Comparison of ENCODE assay signal across 24 mouse cellular contexts in the genomic region with DNA sequence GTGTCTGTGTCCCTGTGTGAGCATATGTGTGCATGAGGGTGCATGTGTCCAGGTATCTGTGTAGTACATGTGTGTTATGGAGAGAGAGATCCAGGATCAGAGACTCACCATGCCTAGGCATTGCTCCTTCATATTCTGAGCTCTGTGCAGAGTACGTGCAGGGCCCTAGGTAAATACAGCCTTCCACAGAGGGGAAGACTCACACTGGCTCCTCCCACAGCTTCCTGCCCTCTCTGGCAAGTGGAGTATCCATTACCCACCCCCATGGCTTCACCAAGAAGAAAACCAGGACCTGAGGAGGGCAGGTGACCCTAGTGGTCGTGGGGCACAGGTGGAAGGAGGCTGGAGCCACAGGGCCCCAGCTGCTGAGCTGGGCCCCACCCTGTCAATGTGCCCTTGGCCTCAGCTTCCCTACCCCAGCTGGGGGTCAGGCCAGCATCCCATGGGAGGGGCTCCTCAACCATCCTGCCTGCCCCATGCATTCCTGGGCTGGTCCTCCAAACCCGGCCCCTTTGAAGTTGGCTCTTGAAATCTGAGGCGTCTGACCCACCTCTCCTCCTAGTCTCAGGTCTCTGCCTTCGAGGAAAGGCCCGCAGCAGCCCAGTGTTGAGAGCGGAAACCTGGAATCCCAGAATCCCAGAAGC. TPM values are rescaled to one million over a fixed set of nuclear protein-coding genes. Genes with fewer than 3 reads are reported as not detected.
DNase-seq lines count a peak whose midpoint lies in the region; ATAC-seq lines count a peak whose summit lies in the region.
"Had no signal": no experiment of that assay in that cellular context is flagged by ENCODE, and none has a peak within 500 bp of the region (broad histone marks: within the 10 kb centered on the region; RNA-seq: fewer than 3 reads in every experiment).

No protein-coding gene starts in this region.

- ATAC-seq in kidney, embryonic 15.5 days (replicated peaks; ENCODE audit: low FRiP score) = 0 out of 2 replicates have a peak, but pooled peaks have one; percentile 25
- peak; percentile 51; the same call in 1 of the 2 replicates for ATAC-seq in lung, embryonic 16.5 days (ENCODE audit: low read depth)
- ATAC-seq: forebrain, embryonic 14.5 days; forebrain, postnatal 0 days; hindbrain, postnatal 0 days; inflammation-experienced regulatory T-cells, adult 6 months had no signal

- H3K9me3 ChIP-seq in kidney, embryonic 15.5 days (replicated peaks) = no peaks in the 10 kb centered on the region
- no peaks in the 10 kb centered on the region for H3K9me3 ChIP-seq in lung, embryonic 16.5 days (ENCODE audit: control insufficient read depth, low read length)
- H3K9me3 ChIP-seq: embryonic facial prominence, embryonic 12.5 days; embryonic facial prominence, embryonic 15.5 days; heart, embryonic 13.5 days had no signal

- WGBS in kidney, embryonic 15.5 days = 7% methylated on average over 7 of the region's 7 CpGs
- 16% methylated on average over 7 of the region's 7 CpGs for WGBS in lung, embryonic 16.5 days

- peaks cover 26% of the 10 kb centered on the region for H3K27me3 ChIP-seq in kidney, embryonic 15.5 days
- H3K27me3 ChIP-seq in lung, embryonic 16.5 days (ENCODE audit: control insufficient read depth, insufficient read depth, low read depth, low read length) = no peaks in the 10 kb centered on the region

- no peak overlapping the region for H3K27ac ChIP-seq in kidney, embryonic 15.5 days
- no peak overlapping the region for H3K27ac ChIP-seq in lung, embryonic 16.5 days (ENCODE audit: low read length)
- H3K27ac ChIP-seq: embryonic facial prominence, embryonic 12.5 days; embryonic facial prominence, embryonic 15.5 days; heart, embryonic 13.5 days; hindbrain, embryonic 14.5 days; hindbrain, postnatal 0 days had no signal

- H3K36me3 ChIP-seq in kidney, embryonic 15.5 days = no peaks in the 10 kb centered on the region
- H3K36me3 ChIP-seq in lung, embryonic 16.5 days (ENCODE audit: control insufficient read depth, insufficient read depth, low read length) = no peaks in the 10 kb centered on the region
- H3K36me3 ChIP-seq: embryonic facial prominence, embryonic 12.5 days; embryonic facial prominence, embryonic 15.5 days; heart, embryonic 13.5 days had no signal

- no peak overlapping the region for H3K9ac ChIP-seq in kidney, embryonic 15.5 days
- no peak overlapping the region for H3K9ac ChIP-seq in lung, embryonic 16.5 days (ENCODE audit: low read length)
- H3K9ac ChIP-seq: embryonic facial prominence, embryonic 12.5 days; embryonic facial prominence, embryonic 15.5 days; forebrain, postnatal 0 days; heart, embryonic 13.5 days; hindbrain, embryonic 14.5 days had no signal

- no peak overlapping the region for H3K4me2 ChIP-seq in kidney, embryonic 15.5 days
- no peak overlapping the region for H3K4me2 ChIP-seq in lung, embryonic 16.5 days (ENCODE audit: low read depth, low read length)
- H3K4me2 ChIP-seq: embryonic facial prominence, embryonic 12.5 days; embryonic facial prominence, embryonic 15.5 days; heart, embryonic 13.5 days; hindbrain, embryonic 14.5 days had no signal

- peaks cover 5% of the 10 kb centered on the region; the same call in 1 of the 2 replicates for H3K4me1 ChIP-seq in kidney, embryonic 15.5 days
- 0 out of 2 replicates have a peak, but pooled peaks cover 2% of the 10 kb centered on the region for H3K4me1 ChIP-seq in lung, embryonic 16.5 days (replicated peaks; ENCODE audit: control insufficient read depth, insufficient read depth, low read length)
- H3K4me1 ChIP-seq: heart, embryonic 13.5 days had no signal

- DNase-seq in embryo, embryonic 11 days = peak; percentile 43
- DNase-seq in embryo, embryonic 9.5 days (ENCODE audit: extremely low spot score) = no peak
- DNase-seq in kidney, postnatal 4 days = no peak
- no peak for DNase-seq in lung, postnatal 25 days (ENCODE audit: low spot score)
- DNase-seq in thymus, postnatal 0 days (ENCODE audit: low spot score) = no peak
- DNase-seq in layer of hippocampus, postnatal 14 days (ENCODE audit: low spot score in 2 of 2) = no peak
- DNase-seq: adrenal gland, postnatal 10 days; adrenal gland, postnatal 36 days; cerebellum, adult 18-20 months; cerebellum, adult 9-10 months; cerebellum, postnatal 14 days; forebrain, postnatal 0 days; gastrocnemius, postnatal 25 days; heart, postnatal 14 days; heart, postnatal 4 days had no signal

- H3K4me3 ChIP-seq in kidney, embryonic 15.5 days (replicated peaks) = no peak overlapping the region
- no peak overlapping the region for H3K4me3 ChIP-seq in lung, embryonic 16.5 days (ENCODE audit: low read length)
- H3K4me3 ChIP-seq: embryonic facial prominence, embryonic 12.5 days; embryonic facial prominence, embryonic 15.5 days; heart, embryonic 13.5 days had no signal

RNA-seq across cellular contexts. Expression of gene Cpz, which starts 54.5 kb away (rescaled TPM):
- 5.8 and 7.2 TPM in 2 replicates for polyA plus RNA-seq in kidney, embryonic 15.5 days (2015; fragmentation: Nextera tagmentation; extraction: Ambion mirVana)
- polyA plus RNA-seq in lung, embryonic 16.5 days (2015; fragmentation: Nextera tagmentation; extraction: Ambion mirVana) = 8.1 and 9.0 TPM in 2 replicates
- 0.60 and 0.72 TPM in 2 replicates for polyA plus RNA-seq in thymus, postnatal 0 days (2015; fragmentation: Nextera tagmentation; extraction: Ambion mirVana)
- 1 to 10 TPM in 1 of 2 experiments, under 1 TPM in 1; 0.43 to 1.3 TPM for total RNA-seq in layer of hippocampus, postnatal 14 days (2021)
- polyA plus RNA-seq: inflammation-experienced regulatory T-cells, adult 6 months had no signal
